Mouse (Mus musculus): ENCODE results near the gene Prkn. TPM values are rescaled to one million over a fixed set of nuclear protein-coding genes. Genes with fewer than 3 reads are reported as not detected.

Prkn gene
- polyA plus RNA-seq, 1 experiment from 2014 or later, result 0.64 TPM

- no peaks in the 10 kb centered on the region for H3K27me3 ChIP-seq (replicated peaks)
- no peaks in the 10 kb centered on the region for H3K36me3 ChIP-seq
- WGBS (ENCODE audit: insufficient replicate concordance), result 64% methylated on average over 2 of the region's 2 CpGs
- no peak overlapping the region for H3K4me2 ChIP-seq
- no peak overlapping the region for H3K4me3 ChIP-seq
- no peak overlapping the region for H3K9ac ChIP-seq
- ATAC-seq, result no peak
- H3K4me1 ChIP-seq, result no peaks in the 10 kb centered on the region
- no peaks in the 10 kb centered on the region for H3K9me3 ChIP-seq (replicated peaks)
- no peak overlapping the region for H3K27ac ChIP-seq
Observed at GRCm38 (mm10) chr17:11023371-11023770, 183.2 kb downstream of the Prkn start.

DNA sequence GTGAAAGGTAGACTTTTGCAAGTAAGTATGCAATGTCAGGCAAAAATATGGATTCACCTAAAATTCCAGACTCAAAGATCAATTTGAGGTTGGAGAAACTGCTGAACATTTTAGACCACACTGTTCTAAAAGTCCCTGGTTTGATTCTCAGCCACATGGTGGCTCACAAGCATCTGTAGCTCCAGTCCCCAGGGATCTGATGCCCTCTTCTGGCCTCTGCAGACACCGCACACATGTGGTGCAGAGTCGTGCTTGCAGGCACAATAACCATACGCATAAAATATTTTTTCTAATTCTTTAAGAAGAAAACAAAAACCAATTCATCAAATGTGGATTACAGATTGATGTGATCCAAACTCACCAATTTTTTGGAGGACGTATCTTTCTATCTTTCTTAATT lies 189.2 kb downstream of the Prkn start:
- H3K4me1 ChIP-seq, result no peaks in the 10 kb centered on the region
- H3K27ac ChIP-seq, result no peak overlapping the region
- ATAC-seq, result no peak
- H3K36me3 ChIP-seq, result no peaks in the 10 kb centered on the region
- H3K9ac ChIP-seq, result no peak overlapping the region
- no peak overlapping the region for H3K4me2 ChIP-seq
- H3K9me3 ChIP-seq (replicated peaks), result no peaks in the 10 kb centered on the region
- no peaks in the 10 kb centered on the region for H3K27me3 ChIP-seq (replicated peaks)
- no peak overlapping the region for H3K4me3 ChIP-seq
- WGBS (ENCODE audit: insufficient replicate concordance), result 86% methylated on average over 4 of the region's 4 CpGs

DNA sequence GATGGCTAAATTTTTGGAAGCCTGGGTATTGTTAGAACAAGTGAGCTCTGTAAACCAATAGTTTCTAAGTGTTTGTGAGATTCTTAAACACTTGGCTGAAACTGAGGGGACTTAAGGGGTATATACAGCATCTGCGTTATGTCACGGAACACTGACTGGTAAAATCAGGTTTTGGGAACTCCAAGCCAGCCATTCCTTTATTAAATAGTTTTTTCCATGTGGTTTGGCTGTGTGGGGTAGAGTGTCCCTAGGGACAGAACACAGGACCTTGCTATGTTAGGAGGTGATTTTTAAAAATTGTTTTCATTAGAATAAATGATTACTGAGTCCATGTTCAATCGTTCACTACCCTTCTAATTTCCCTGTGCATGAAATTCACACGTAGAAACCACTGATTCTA lies 190.8 kb downstream of the Prkn start:
- no peaks in the 10 kb centered on the region for H3K9me3 ChIP-seq (replicated peaks)
- 74% methylated on average over 4 of the region's 4 CpGs for WGBS (ENCODE audit: insufficient replicate concordance)
- no peaks in the 10 kb centered on the region for H3K4me1 ChIP-seq
- H3K27ac ChIP-seq, result no peak overlapping the region
- ATAC-seq, result no peak
- H3K27me3 ChIP-seq (replicated peaks), result no peaks in the 10 kb centered on the region
- H3K9ac ChIP-seq, result no peak overlapping the region
- no peaks in the 10 kb centered on the region for H3K36me3 ChIP-seq
- no peak overlapping the region for H3K4me3 ChIP-seq
- no peak overlapping the region for H3K4me2 ChIP-seq

DNA sequence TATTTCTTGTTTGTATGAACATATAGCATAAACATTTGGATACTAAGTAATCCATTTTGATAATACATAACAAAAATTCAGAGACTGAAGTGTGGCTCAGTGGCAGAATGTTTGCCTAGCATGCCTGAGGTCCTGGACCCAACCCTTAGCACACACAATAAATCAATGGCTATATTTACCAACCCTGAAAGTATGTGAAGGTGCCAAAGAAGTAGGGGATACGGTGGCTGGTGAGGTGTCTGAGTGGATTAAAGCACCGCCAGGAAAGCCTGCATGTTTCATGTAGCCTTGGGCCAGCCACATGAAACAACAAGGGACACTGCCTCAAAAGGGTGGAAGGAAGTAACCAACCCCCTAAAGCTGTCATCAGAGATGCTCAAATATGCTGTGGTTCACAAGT lies 192.2 kb downstream of the Prkn start:
- H3K36me3 ChIP-seq, result no peaks in the 10 kb centered on the region
- H3K27ac ChIP-seq, result no peak overlapping the region
- no peak overlapping the region for H3K4me3 ChIP-seq
- H3K9ac ChIP-seq, result no peak overlapping the region
- H3K9me3 ChIP-seq (replicated peaks), result no peaks in the 10 kb centered on the region
- H3K27me3 ChIP-seq (replicated peaks), result no peaks in the 10 kb centered on the region
- 71% methylated on average over 2 of the region's 2 CpGs for WGBS (ENCODE audit: insufficient replicate concordance)
- H3K4me2 ChIP-seq, result no peak overlapping the region
- no peaks in the 10 kb centered on the region for H3K4me1 ChIP-seq
- no peak for ATAC-seq

DNA sequence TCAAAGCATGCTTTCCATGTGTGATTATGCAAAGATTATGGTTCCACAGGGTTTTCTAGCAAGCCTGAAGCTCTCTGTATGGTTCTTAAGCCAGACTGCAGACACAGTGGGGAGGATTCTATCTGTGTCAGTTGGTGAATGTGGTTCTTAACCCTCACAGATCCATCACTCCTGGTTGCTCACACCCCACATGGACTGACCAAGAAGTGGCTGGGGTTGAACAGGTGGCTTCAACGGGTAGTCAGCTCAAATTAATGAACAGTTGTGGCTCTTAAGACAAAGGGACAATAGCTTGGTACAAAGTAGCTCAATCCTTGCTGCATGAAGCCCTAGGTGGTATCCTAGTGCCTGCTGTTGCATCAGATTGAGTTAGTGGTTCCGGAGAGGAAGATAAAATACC lies 193.4 kb downstream of the Prkn start:
- Histone ChIP-seq H3K4me2 (no peak overlapping the region), H3K4me3 (no peak overlapping the region), H3K9me3 (replicated peaks) (no peaks in the 10 kb centered on the region), H3K27ac (no peak overlapping the region), H3K36me3 (no peaks in the 10 kb centered on the region), H3K9ac (no peak overlapping the region), H3K4me1 (no peaks in the 10 kb centered on the region), H3K27me3 (replicated peaks) (no peaks in the 10 kb centered on the region)
- ATAC-seq, result no peak
- WGBS (ENCODE audit: insufficient replicate concordance), result 46% methylated on average over 2 of the region's 2 CpGs

GRCm38 (mm10) chr17:11038272-11038671 lies 198.1 kb downstream of the Prkn start:
- ATAC-seq, result no peak
- Histone ChIP-seq H3K4me1 (no peaks in the 10 kb centered on the region), H3K4me2 (no peak overlapping the region), H3K27ac (no peak overlapping the region), H3K9me3 (replicated peaks) (no peaks in the 10 kb centered on the region), H3K4me3 (no peak overlapping the region), H3K36me3 (no peaks in the 10 kb centered on the region), H3K9ac (no peak overlapping the region), H3K27me3 (replicated peaks) (no peaks in the 10 kb centered on the region)
- 62% methylated on average over 1 of the region's 1 CpGs for WGBS (ENCODE audit: insufficient replicate concordance)

DNA sequence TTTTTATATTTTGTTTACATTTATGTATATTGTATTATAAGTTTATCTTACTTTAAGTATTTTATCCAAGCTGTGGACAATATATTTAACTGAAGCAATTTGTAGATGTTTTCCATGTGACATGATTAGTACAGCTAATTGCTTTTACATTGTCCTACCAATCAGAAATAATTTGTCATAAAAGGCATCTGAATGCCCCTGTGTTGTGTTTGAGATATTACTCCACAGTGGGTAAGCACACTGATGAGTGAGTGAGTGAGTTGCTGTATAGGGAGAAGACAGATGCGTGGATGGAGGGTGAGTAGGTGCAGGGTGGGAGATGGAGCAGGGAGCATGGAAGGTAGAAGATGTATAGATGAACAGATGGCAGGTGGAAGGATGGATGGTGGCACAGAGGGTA lies 218.8 kb downstream of the Prkn start:
- no peaks in the 10 kb centered on the region for H3K36me3 ChIP-seq
- H3K9ac ChIP-seq, result no peak overlapping the region
- no peak overlapping the region for H3K27ac ChIP-seq
- no peaks in the 10 kb centered on the region for H3K4me1 ChIP-seq
- H3K4me3 ChIP-seq, result no peak overlapping the region
- H3K27me3 ChIP-seq (replicated peaks), result no peaks in the 10 kb centered on the region
- no peak for ATAC-seq
- H3K4me2 ChIP-seq, result no peak overlapping the region
- WGBS (ENCODE audit: insufficient replicate concordance), result 67% methylated on average over 1 of the region's 1 CpGs
- H3K9me3 ChIP-seq (replicated peaks), result no peaks in the 10 kb centered on the region

- H3K4me1 ChIP-seq, result no peaks in the 10 kb centered on the region
- no peak overlapping the region for H3K4me3 ChIP-seq
- 19% methylated on average over 16 of the region's 16 CpGs for WGBS (ENCODE audit: insufficient replicate concordance)
- no peak overlapping the region for H3K27ac ChIP-seq
- H3K9me3 ChIP-seq (replicated peaks), result no peaks in the 10 kb centered on the region
- no peaks in the 10 kb centered on the region for H3K36me3 ChIP-seq
- H3K9ac ChIP-seq, result no peak overlapping the region
- peaks cover 4% of the 10 kb centered on the region; the same call in 1 of the 2 replicates for H3K27me3 ChIP-seq (replicated peaks)
- no peak overlapping the region; the same call in 1 of the 2 replicates for H3K4me2 ChIP-seq
- no peak for ATAC-seq
Observed at GRCm38 (mm10) chr17:11067076-11067703, 227.0 kb downstream of the Prkn start.

DNA sequence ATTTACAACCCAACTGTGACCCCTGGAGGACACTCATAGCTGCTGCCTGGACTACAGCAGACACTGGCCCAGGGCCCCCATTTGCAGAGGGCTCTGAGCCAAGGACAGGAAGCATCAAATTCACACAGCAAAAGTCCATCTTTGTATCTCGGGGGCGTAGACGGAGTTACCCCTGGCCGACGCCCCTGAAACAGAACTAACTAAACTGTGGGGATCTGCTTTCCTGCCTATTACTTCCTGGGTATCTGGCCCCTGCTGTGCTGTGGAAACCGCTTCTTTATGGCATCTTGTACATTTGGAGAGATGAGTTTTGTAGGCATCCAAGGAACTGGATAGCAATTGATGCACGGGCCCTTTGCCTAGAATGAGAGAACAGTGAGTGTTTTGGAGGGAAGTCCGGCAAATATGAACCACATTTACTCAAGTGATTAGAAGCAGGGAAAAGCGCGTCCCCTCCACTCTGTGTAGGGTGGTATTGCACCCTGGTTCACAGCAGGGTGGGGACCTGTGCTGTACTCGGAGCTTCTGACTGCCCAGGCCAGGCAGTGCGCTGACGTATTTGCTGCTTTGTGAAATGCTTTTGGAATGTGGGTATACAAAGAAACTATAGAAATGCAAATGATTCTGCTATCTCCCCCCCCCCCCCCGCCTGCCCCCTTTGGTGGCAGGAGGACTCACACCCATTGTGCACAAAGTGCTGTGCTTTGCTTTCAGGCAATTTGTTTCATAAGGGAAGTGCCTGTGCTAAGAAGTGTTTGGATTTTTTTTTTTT lies 227.7 kb downstream of the Prkn start:
- Histone ChIP-seq H3K27me3 (replicated peaks) (peaks cover 4% of the 10 kb centered on the region; the same call in 1 of the 2 replicates), H3K4me1 (no peaks in the 10 kb centered on the region), H3K27ac (no peak overlapping the region), H3K36me3 (no peaks in the 10 kb centered on the region), H3K9me3 (replicated peaks) (no peaks in the 10 kb centered on the region), H3K9ac (no peak overlapping the region), H3K4me2 (peak overlapping the region; percentile 16; the same call in 1 of the 2 replicates), H3K4me3 (no peak overlapping the region)
- WGBS (ENCODE audit: insufficient replicate concordance), result 19% methylated on average over 14 of the region's 14 CpGs
- no peak for ATAC-seq

DNA sequence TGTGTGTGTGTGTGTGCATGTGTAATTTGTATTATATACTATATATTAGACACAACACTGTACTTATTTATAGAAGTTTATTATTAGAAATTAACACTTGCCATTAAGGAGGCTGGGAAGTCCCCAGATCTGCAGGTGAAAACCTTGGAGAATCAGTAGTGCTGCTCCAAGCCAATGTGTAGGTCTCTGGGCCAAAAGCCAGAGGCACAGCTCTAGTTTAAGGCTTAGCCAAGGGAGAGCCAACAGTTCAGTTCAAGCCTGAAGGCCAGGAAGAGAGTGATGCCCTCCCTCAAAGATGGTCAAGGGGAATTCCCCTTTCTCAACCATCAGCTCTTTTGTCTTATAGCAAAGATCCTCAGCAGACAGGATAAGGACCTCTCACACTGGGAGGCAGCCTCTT lies 230.8 kb downstream of the Prkn start:
- ATAC-seq, result no peak

DNA sequence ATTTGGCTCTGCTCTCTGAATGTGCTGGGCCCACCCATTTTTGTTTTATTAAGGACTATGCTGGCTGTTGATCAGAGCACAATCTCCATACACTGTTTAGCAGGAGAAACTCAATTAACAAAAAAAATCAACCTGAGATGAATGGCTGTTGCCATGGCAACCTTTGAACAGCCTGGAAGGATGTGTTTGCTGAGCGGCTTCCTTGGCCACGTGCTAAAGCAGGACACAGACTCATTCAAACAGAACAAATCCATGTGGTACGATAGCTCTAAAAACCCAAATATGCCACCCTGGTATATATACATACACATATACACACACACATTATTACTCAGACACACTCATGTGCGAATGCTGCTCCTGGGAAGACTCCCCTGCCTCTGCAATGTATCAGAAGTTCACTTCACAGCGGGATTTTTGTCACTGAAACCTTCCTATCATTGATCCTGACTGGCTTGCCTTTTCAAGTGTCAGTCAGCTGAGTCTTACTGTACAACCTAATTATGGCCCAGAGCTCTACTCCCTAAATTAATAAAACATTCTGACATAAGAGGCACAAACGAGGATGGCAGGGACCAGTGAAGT lies 236.2 kb downstream of the Prkn start:
- Histone ChIP-seq H3K4me1 (no peaks in the 10 kb centered on the region), H3K4me3 (no peak overlapping the region), H3K4me2 (no peak overlapping the region), H3K36me3 (no peaks in the 10 kb centered on the region), H3K27ac (no peak overlapping the region), H3K9ac (no peak overlapping the region), H3K27me3 (replicated peaks) (no peaks in the 10 kb centered on the region), H3K9me3 (replicated peaks) (no peaks in the 10 kb centered on the region)
- ATAC-seq, result no peak
- WGBS (ENCODE audit: insufficient replicate concordance), result 69% methylated on average over 6 of the region's 6 CpGs

More for the DNA sequence above, 230.8 kb downstream of the Prkn start:
- Histone ChIP-seq H3K4me3 (no peak overlapping the region), H3K36me3 (no peaks in the 10 kb centered on the region), H3K9me3 (replicated peaks) (no peaks in the 10 kb centered on the region), H3K4me2 (no peak overlapping the region), H3K27me3 (replicated peaks) (peaks cover 4% of the 10 kb centered on the region; the same call in 1 of the 2 replicates), H3K4me1 (no peaks in the 10 kb centered on the region), H3K27ac (no peak overlapping the region), H3K9ac (no peak overlapping the region)

DNA sequence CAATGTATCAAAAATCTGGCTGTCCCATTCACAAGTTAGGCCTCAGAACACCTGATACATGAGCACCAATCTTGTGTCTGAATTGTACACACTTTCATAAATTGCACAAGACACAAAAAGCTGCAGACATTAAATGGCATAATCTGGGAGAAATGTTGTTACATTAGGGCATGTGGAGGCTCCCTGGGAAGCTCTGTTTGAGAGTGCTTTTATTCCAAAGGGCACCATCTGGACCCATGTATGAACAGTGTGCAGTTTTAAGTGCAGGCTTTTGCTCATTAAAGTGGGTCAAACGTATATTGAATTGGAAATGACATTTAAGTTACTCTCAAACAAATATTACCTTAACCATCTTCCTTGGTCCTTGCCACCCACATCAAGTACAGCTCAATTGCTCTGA lies 246.3 kb downstream of the Prkn start:
- Histone ChIP-seq H3K4me1 (no peaks in the 10 kb centered on the region), H3K9ac (no peak overlapping the region), H3K27me3 (replicated peaks) (no peaks in the 10 kb centered on the region), H3K27ac (no peak overlapping the region), H3K4me2 (no peak overlapping the region), H3K9me3 (replicated peaks) (no peaks in the 10 kb centered on the region), H3K4me3 (no peak overlapping the region), H3K36me3 (no peaks in the 10 kb centered on the region)
- 45% methylated on average over 1 of the region's 1 CpGs for WGBS (ENCODE audit: insufficient replicate concordance)
- ATAC-seq, result no peak

Measured in liver, embryonic 12.5 days (tissue).